Mouse (Mus musculus) v-Abl transformed pro-B cells (cell line): ENCODE measurements around the gene Upk2.

Experiments used
- in situ Hi-C, 2 experiments: fragments of 400-800 bp; cut with MboI; formaldehyde crosslinking; loops; one replicate each; pipeline ENCODE4 v1.15.1; 2025; ENCODE audit not compliant: unreplicated experiment in 2 of 2

The Upk2 gene

GRCm38 (mm10) chr9:44488855-44489381, 34.1 kb upstream of the Upk2 start:
- in situ Hi-C loops: no loop called here

GRCm38 (mm10) chr9:44488416-44488815, 33.6 kb upstream of the Upk2 start:
- in situ Hi-C loops: no loop called here

DNA sequence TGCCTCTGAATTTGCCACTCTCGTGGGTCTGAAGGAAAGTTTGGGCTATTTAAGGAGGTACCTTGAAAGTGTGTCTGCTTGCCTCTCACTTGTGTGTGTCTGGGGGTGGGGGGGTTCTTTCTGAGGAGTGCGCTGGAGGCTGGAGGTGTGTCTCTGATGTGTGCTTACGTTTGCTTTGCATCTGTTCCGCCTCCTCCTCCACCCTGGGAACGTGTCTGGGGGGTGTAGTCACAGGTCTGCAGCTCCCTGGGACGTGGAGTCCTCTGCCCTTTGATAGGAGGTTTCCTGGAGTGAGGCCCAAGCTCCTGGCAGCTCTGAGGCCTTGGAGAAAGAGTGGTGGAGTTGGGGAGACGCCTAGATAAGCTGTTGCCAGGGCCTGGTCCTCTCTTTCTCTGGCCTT, 32.7 kb upstream of the Upk2 start:
- in situ Hi-C loops: no loop called here

DNA sequence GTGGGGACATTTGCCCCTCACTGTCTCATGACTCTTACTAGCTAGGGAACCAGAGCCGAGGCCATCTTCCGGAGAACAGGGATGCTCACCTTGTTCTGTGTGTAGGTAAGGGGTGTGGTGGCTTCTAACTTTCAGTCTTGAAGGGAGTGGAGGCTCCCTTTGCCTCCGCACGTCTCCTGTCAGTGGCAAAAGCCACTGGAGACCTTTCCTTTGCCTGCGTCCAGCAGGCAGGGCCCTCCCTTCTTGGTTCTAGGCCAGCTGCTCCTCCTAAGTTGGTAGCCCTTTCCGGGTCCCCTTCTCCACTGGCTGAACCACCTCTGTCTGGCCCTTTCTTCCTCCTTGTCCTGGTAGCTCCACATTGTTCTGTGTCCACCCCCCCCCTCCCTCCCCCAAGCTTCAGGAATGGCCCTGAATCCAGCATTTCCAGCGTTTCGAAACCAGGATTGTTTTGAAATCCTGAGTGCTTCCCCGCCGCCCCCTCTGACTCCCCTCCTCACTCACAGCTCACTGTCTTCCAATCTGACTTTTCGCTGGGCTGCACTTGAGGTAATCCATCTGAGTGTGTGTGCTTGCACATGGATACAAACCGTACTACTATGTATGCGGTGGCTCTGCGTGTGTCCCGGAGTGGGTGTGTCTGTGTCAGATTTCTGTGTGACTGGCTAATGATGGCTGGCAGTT, 32.1 kb upstream of the Upk2 start:
- in situ Hi-C loops: no loop called here

DNA sequence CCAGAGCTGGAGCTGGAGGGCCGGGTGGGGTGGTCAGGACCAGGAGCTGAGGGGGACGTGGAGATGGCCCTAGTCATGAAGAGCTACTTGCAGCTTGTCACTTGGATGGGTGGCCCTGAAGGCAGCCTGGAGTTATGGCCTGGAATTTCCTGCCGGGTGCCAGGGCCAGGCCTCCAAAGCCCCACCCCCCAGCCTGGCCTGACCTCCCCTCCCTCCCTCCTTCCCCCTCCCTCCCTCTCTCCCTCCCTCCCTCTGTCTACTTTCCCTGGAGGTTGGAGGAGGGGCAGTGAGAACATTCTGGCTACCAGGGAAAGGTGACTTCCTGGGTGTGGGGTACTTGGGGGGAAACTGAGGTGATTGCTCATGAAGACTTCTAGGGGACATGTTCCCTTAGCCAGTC, 31.6 kb upstream of the Upk2 start:
- in situ Hi-C loops: no loop called here

DNA sequence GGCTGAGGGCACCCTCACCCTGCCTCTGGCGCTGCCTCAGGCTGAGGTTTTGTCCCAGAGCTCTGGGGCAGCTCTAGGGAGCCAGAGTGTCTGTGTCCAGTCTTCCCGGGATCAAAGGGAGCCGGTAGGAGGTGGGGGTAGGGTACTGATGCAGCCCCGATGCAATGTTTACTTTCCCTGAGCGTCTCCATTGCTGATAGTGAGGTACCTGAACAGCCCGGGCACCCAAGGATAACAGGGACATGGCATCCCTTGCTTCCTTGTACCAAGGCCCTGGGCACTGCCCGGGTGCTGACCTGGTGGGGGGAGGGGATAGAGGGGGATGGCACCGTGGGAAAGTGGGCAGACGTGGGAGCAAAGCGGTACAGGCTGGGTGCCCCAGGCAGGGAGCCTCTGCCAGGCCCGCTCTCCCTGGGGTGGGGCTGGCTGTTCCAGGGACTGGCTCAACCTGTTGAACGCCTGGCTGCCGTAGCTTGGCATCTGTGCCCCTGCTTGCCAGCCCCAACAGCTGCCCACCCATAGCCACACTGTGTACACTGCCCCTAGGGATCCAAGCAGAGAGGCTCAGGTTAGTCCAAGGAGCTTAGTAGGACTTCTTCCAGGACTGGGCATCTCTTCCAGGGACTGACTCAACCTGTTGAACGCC, 30.9 kb upstream of the Upk2 start:
- in situ Hi-C loops: no loop called here

GRCm38 (mm10) chr9:44485105-44485515, 30.3 kb upstream of the Upk2 start:
- in situ Hi-C loops: no loop called here

GRCm38 (mm10) chr9:44484311-44485104, 29.7 kb upstream of the Upk2 start:
- in situ Hi-C loops: no loop called here

DNA sequence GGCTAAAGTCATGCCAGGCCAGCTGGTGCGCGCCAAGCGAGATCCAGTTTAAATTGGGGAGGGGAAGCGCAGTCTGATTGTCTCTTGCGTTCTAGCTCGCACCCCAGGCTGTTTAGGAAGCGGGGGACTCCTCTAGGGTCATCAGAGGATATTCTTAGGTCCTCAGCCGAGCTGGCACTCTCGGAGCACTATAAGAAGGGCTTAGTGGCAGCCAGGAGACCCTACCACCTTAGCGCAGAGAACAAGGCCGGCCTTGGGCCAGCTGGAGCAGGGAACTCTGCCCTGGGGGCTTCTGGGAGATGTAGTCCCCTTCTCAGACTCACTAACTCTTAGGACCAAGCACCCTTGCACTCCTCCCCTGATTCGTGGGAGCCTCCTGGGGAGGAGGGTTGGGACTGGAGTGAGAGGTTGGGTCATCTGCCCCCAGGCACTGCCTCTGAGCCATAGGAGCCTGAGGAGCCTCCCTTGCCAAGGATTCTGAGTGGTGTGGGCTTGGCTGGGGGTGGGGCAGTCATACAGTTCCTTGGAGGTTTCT, 28.8 kb upstream of the Upk2 start:
- in situ Hi-C loops: no loop called here

DNA sequence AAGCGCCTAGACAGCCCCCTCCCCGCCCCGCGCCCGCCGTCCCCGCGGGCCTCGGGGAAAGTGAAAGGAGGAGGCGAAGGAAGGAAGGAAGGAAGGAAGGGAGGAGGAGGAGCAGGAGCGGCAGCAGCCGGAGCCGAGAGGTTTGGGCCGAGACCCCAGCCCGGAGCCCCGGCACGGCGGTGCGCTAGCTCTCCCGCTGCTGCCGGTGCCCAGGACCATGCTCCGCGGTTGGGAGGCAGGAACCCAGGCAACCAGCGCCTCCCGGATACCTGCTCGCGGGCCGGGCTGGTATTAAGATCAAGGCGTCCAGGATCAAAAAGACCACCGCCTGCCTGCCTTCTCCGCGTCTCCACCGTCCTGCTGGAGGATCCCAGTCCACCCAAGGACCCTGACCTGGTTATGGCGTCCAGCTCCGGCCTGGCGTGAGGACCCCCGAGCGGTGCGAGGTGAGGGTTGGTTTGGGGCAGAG, 28.3 kb upstream of the Upk2 start:
- in situ Hi-C loops: no loop called here

- in situ Hi-C loops: no loop called here
These were observed 27.8 kb upstream of the Upk2 start, which contains the start of gene Bcl9l for GRCm38 (mm10) chr9:44482552-44482951. Bcl9l (plus strand) TSS chr9:44482825.

DNA sequence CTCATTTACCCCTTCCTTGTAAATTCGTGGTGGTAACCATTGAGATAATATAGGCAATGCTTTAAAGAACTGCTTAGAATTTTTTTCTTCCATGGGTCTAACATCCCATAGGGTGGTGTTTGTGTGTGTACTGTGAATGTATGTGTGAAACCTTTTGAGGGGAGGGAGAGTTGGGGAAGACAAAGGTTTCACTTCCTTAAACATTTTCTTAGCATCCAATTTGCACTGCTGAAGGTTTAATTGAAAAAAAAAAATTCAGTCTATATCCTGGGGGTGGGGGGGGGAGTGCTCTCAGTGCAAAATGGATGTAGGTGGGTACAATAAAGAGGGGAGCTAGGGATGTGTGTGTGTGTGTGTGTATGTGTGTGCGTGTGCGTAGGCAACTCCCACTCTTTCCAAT, 27.3 kb upstream of the Upk2 start:
- in situ Hi-C loops: no loop called here

- in situ Hi-C loops: loop anchor here in 1 of 2 experiments (5.0 kb wide), 1 partner anchor 167 kb away; no protein-coding TSS in a partner anchor
These were observed 25.1 kb upstream of the Upk2 start for GRCm38 (mm10) chr9:44479628-44480428.

GRCm38 (mm10) chr9:44478959-44479605, 24.3 kb upstream of the Upk2 start:
- in situ Hi-C loops: loop anchor here in 1 of 2 experiments (5.0 kb wide), 1 partner anchor 168 kb away; no protein-coding TSS in a partner anchor

GRCm38 (mm10) chr9:44478229-44478921, 23.6 kb upstream of the Upk2 start:
- in situ Hi-C loops: loop anchor here in 1 of 2 experiments (5.0 kb wide), 1 partner anchor 169 kb away; no protein-coding TSS in a partner anchor

GRCm38 (mm10) chr9:44477339-44478228, 22.8 kb upstream of the Upk2 start:
- in situ Hi-C loops: loop anchor here in 1 of 2 experiments (5.0 kb wide), 1 partner anchor 170 kb away; no protein-coding TSS in a partner anchor

GRCm38 (mm10) chr9:44475936-44476335, 21.2 kb upstream of the Upk2 start:
- in situ Hi-C loops: loop anchor here in 1 of 2 experiments (5.0 kb wide), 1 partner anchor 171 kb away; no protein-coding TSS in a partner anchor
